Mouse (Mus musculus) testis, adult 2 months (tissue): Measurements from ENCODE around the gene Sap18b. TPM values are rescaled to one million over a fixed set of nuclear protein-coding genes. Genes with fewer than 3 reads are reported as not detected.

Experiments used
- H3K27ac ChIP-seq: fragments of 200-500 bp; 2 replicates; pipeline ENCODE4 v1.5.1; 2012; ENCODE audit warnings: low read depth, low read length; ENCODE audit not compliant: control insufficient read depth, insufficient read depth
- H3K27me3 ChIP-seq: fragments of 200-500 bp; 2 replicates; pipeline ENCODE4 v1.6.1; 2012; ENCODE audit warnings: mild to moderate bottlenecking, low read length, moderate library complexity; ENCODE audit not compliant: control insufficient read depth, insufficient read depth
- H3K36me3 ChIP-seq: fragments of 200-500 bp; 2 replicates; pipeline ENCODE4 v1.6.1; 2012; ENCODE audit warnings: mild to moderate bottlenecking, low read length; ENCODE audit not compliant: control insufficient read depth, insufficient read depth
- H3K4me1 ChIP-seq: fragments of 200-500 bp; 2 replicates; pipeline ENCODE4 v1.6.1; 2012; ENCODE audit warnings: low read length; ENCODE audit not compliant: control insufficient read depth, insufficient read depth
- H3K4me3 ChIP-seq: fragments of 200-500 bp; 2 replicates; pipeline ENCODE4 v1.5.1; 2012; ENCODE audit warnings: low read depth, mild to moderate bottlenecking, low read length, moderate library complexity, mixed read lengths; ENCODE audit not compliant: control insufficient read depth
- CTCF ChIP-seq: fragments of 200-500 bp; IDR thresholded peaks from 2 replicates; pipeline ENCODE4 v1.5.1; 2012; ENCODE audit warnings: low read depth, mild to moderate bottlenecking, inconsistent platforms, low read length, moderate library complexity; ENCODE audit not compliant: control insufficient read depth, insufficient read depth, insufficient replicate concordance
- POLR2A ChIP-seq: fragments of 200-500 bp; IDR thresholded peaks from 2 replicates; pipeline ENCODE4 v1.6.1; 2012; ENCODE audit warnings: low read depth, mild to moderate bottlenecking, inconsistent platforms, low read length, moderate library complexity; ENCODE audit not compliant: control insufficient read depth
- polyA plus RNA-seq: library from polyadenylated mRNA; depleted of rRNA; stranded (reverse); fragments of >200 nt; gene quantifications from 2 replicates; pipeline ENCODE4 v1.2.3, GENCODE M21; 2012

Gene Sap18b
- polyA plus RNA-seq, 1 experiment: 47.0 TPM

GRCm38 (mm10) chr8:95800353-95800752 is 24.8 kb upstream of the Sap18b start:
- no peaks in the 10 kb centered on the region for H3K27me3 ChIP-seq
- no peak overlapping the region for H3K27ac ChIP-seq
- H3K4me1 ChIP-seq: peaks cover 2% of the 10 kb centered on the region; the same call in 1 of the 2 replicates
- no peak overlapping the region for H3K4me3 ChIP-seq
- H3K36me3 ChIP-seq: no peaks in the 10 kb centered on the region
- TF ChIP-seq POLR2A (no peak), CTCF (no peak)

GRCm38 (mm10) chr8:95801476-95802064 is 23.6 kb upstream of the Sap18b start:
- TF ChIP-seq POLR2A (no peak), CTCF (no peak)
- Histone ChIP-seq H3K36me3 (no peaks in the 10 kb centered on the region), H3K27me3 (no peaks in the 10 kb centered on the region), H3K4me1 (peaks cover 7% of the 10 kb centered on the region; the same call in 1 of the 2 replicates), H3K4me3 (no peak overlapping the region), H3K27ac (no peak overlapping the region)

- no peak for TF ChIP-seq POLR2A
- TF ChIP-seq CTCF: no peak
- Histone ChIP-seq H3K4me3 (no peak overlapping the region), H3K4me1 (peaks cover 7% of the 10 kb centered on the region; the same call in 1 of the 2 replicates), H3K27ac (no peak overlapping the region), H3K36me3 (no peaks in the 10 kb centered on the region), H3K27me3 (no peaks in the 10 kb centered on the region)
Observed at GRCm38 (mm10) chr8:95802231-95802630, 22.9 kb upstream of the Sap18b start.

DNA sequence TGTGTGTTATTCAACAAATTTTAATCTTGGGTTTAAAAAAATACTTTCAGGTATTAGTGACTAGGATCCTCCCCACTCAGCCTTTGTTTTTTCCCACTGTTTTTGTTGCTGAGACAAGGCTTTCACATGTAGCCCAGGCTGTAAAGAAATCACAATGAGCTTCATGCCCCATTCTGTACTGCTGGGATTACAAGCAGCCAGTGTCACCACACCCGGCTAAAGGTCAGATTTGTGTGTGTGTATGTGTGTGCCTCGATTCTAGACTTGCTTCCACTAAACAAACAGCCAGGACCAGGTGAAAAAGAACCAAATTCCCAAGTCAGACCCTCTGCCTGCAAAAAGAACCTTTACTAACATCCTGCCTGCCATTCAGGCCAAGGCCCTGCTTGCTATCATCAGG is 19.7 kb upstream of the Sap18b start:
- H3K27ac ChIP-seq: no peak overlapping the region
- peak overlapping the region; percentile 92 for H3K4me3 ChIP-seq
- no peaks in the 10 kb centered on the region; the same call in 1 of the 2 replicates for H3K36me3 ChIP-seq
- H3K27me3 ChIP-seq: no peaks in the 10 kb centered on the region
- peaks cover 8% of the 10 kb centered on the region; the same call in 1 of the 2 replicates for H3K4me1 ChIP-seq
- no peak for TF ChIP-seq POLR2A
- no peak for TF ChIP-seq CTCF

GRCm38 (mm10) chr8:95806461-95807191 is 18.5 kb upstream of the Sap18b start:
- Histone ChIP-seq H3K36me3 (no peaks in the 10 kb centered on the region; the same call in 1 of the 2 replicates), H3K4me1 (peaks cover 8% of the 10 kb centered on the region; the same call in 1 of the 2 replicates), H3K27me3 (no peaks in the 10 kb centered on the region), H3K4me3 (peak overlapping the region; percentile 92), H3K27ac (peak overlapping the region; percentile 96)
- TF ChIP-seq POLR2A: no peak; the same call in 1 of the 2 replicates
- no peak for TF ChIP-seq CTCF

DNA sequence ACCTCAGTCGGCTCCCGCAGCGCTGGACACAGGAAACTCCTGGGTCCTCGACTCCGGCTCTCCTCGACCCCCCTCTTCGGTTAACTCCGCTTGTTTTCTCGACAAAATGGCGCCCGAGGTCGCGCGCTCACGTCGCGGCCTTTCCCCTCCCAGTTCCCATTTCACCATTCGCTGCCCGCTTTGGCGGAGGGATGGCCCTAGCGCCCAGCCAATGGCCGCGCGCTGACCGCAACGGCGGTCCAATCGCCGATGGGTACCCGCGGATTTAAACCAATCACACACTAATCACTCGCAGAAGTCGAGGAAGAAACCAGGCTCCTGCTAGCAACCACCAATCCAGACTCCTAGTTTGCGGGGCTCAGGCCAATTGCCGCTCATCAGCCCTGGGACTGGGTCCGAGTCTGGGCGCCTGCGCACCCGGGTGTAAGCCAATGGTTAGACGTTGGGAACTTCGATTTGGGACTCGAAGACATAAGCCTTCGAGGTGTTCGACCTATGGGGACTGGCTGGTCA is 17.8 kb upstream of the Sap18b start, which contains the start of gene Cnot1:
Gene Cnot1 (minus strand): TSS at position 134 of the 513 bp plus-strand sequence.
- H3K27me3 ChIP-seq: no peaks in the 10 kb centered on the region
- H3K4me3 ChIP-seq: peak within 1 kb of the TSS; percentile 92
- no peaks in the 10 kb centered on the region; the same call in 1 of the 2 replicates for H3K36me3 ChIP-seq
- H3K27ac ChIP-seq: peak within 1 kb of the TSS; percentile 96
- peaks cover 8% of the 10 kb centered on the region; the same call in 1 of the 2 replicates for H3K4me1 ChIP-seq
- TF ChIP-seq POLR2A (peak; percentile 56), CTCF (no peak)

DNA sequence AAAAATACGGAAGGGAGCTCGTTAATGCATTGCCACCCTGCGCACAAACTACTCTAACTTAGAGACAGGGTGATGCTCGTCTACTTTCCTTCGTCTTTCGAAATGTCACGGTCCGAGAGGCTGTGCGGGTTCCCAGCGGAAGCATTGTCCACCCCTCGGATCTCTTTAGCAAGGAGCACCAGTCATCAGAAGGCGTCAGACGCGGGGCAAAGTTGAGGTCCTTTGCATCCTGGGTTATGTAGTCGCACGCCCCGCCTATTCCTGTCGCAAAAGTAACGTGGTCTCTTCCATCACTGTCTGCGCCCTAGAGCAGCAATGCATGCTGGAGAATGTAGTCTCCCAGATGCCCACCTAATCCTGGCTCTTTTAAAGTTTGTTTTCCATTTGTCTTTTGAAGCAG is 17.3 kb upstream of the Sap18b start:
- TF ChIP-seq POLR2A: no peak; the same call in 1 of the 2 replicates
- TF ChIP-seq CTCF: no peak
- peak overlapping the region; percentile 92 for H3K4me3 ChIP-seq
- no peaks in the 10 kb centered on the region; the same call in 1 of the 2 replicates for H3K36me3 ChIP-seq
- peak overlapping the region; percentile 95 for H3K27ac ChIP-seq
- H3K27me3 ChIP-seq: no peaks in the 10 kb centered on the region
- peaks cover 8% of the 10 kb centered on the region; the same call in 1 of the 2 replicates for H3K4me1 ChIP-seq
